Mouse (Mus musculus): ENCODE measurements around the gene Fbxw15. TPM values are rescaled to one million over a fixed set of nuclear protein-coding genes. Genes with fewer than 3 reads are reported as not detected.
"Not testable (repeated sequence)": the region's sequence is repeated elsewhere in the genome, so short reads cannot be mapped to it uniquely, and the experiment has no call there.

Fbxw15 gene
- 0.10 and 0.14 TPM in 2 replicates for polyA plus RNA-seq (2015; fragmentation: Nextera tagmentation; extraction: Ambion mirVana)

GRCm38 (mm10) chr9:109568162-109568561 lies at the start of gene Fbxw15:
TSS of gene Fbxw15 (minus strand) at chr9:109568262.
- not testable (repeated sequence) for H3K9me3 ChIP-seq; H3K9ac ChIP-seq; H3K4me1 ChIP-seq (replicated peaks); ATAC-seq (ENCODE audit: low FRiP score, low read depth); H3K4me2 ChIP-seq; H3K27ac ChIP-seq (replicated peaks); H3K36me3 ChIP-seq; H3K27me3 ChIP-seq; H3K4me3 ChIP-seq
- 91% methylated on average over 4 of the region's 4 CpGs for WGBS

GRCm38 (mm10) chr9:109606837-109607236 lies 38.8 kb upstream of the Fbxw15 start:
- 46% methylated on average over 5 of the region's 5 CpGs for WGBS
- ATAC-seq (ENCODE audit: low FRiP score, low read depth); H3K36me3 ChIP-seq; H3K27ac ChIP-seq (replicated peaks); H3K9ac ChIP-seq; H3K4me3 ChIP-seq; H3K4me2 ChIP-seq; H3K4me1 ChIP-seq (replicated peaks); H3K27me3 ChIP-seq; H3K9me3 ChIP-seq: not testable (repeated sequence)

GRCm38 (mm10) chr9:109602128-109602527 lies 34.1 kb upstream of the Fbxw15 start:
- H3K36me3 ChIP-seq; ATAC-seq (ENCODE audit: low FRiP score, low read depth); H3K4me3 ChIP-seq: not testable (repeated sequence)

GRCm38 (mm10) chr9:109597226-109597625 lies 29.2 kb upstream of the Fbxw15 start:
- no peak for ATAC-seq (ENCODE audit: low FRiP score, low read depth)
- Histone ChIP-seq H3K4me3 (no peak overlapping the region), H3K9ac (no peak overlapping the region), H3K9me3 (no peaks in the 10 kb centered on the region), H3K36me3 (no peaks in the 10 kb centered on the region), H3K4me1 (replicated peaks) (no peaks in the 10 kb centered on the region), H3K27ac (replicated peaks) (no peak overlapping the region), H3K27me3 (no peaks in the 10 kb centered on the region), H3K4me2 (no peak overlapping the region)

More at GRCm38 (mm10) chr9:109602128-109602527, 34.1 kb upstream of the Fbxw15 start:
- not testable (repeated sequence) for H3K27ac ChIP-seq (replicated peaks); H3K4me2 ChIP-seq; H3K9me3 ChIP-seq; H3K27me3 ChIP-seq; H3K9ac ChIP-seq; H3K4me1 ChIP-seq (replicated peaks)
- 64% methylated on average over 2 of the region's 2 CpGs for WGBS

- H3K4me1 ChIP-seq (replicated peaks): no peaks in the 10 kb centered on the region
- H3K27ac ChIP-seq (replicated peaks): no peak overlapping the region
- no peak overlapping the region for H3K4me3 ChIP-seq
- H3K36me3 ChIP-seq: no peaks in the 10 kb centered on the region
- 90% methylated on average over 2 of the region's 2 CpGs for WGBS
- no peak overlapping the region for H3K9ac ChIP-seq
- no peak for ATAC-seq (ENCODE audit: low FRiP score, low read depth)
- no peak overlapping the region for H3K4me2 ChIP-seq
- no peaks in the 10 kb centered on the region for H3K9me3 ChIP-seq
- no peaks in the 10 kb centered on the region for H3K27me3 ChIP-seq
Observed at GRCm38 (mm10) chr9:109594866-109595265, 26.8 kb upstream of the Fbxw15 start.

- no peak for ATAC-seq (ENCODE audit: low FRiP score, low read depth)
- Histone ChIP-seq H3K27me3 (no peaks in the 10 kb centered on the region), H3K4me2 (no peak overlapping the region), H3K9me3 (no peaks in the 10 kb centered on the region), H3K4me3 (no peak overlapping the region), H3K4me1 (replicated peaks) (no peaks in the 10 kb centered on the region), H3K36me3 (no peaks in the 10 kb centered on the region), H3K9ac (no peak overlapping the region), H3K27ac (replicated peaks) (no peak overlapping the region)
- 61% methylated on average over 1 of the region's 1 CpGs for WGBS
Observed at GRCm38 (mm10) chr9:109565546-109565945, 2.5 kb downstream of the Fbxw15 start.

GRCm38 (mm10) chr9:109562106-109562505 lies 6.0 kb downstream of the Fbxw15 start:
- H3K4me1 ChIP-seq (replicated peaks); H3K9me3 ChIP-seq; H3K27ac ChIP-seq (replicated peaks); H3K9ac ChIP-seq; H3K4me2 ChIP-seq; H3K4me3 ChIP-seq; H3K27me3 ChIP-seq; H3K36me3 ChIP-seq; ATAC-seq (ENCODE audit: low FRiP score, low read depth): not testable (repeated sequence)

- H3K9me3 ChIP-seq: no peaks in the 10 kb centered on the region
- no peak for ATAC-seq (ENCODE audit: low FRiP score, low read depth)
- WGBS: 86% methylated on average over 3 of the region's 3 CpGs
Observed at GRCm38 (mm10) chr9:109552483-109552882, 15.6 kb downstream of the Fbxw15 start.

GRCm38 (mm10) chr9:109549666-109550065 lies 18.4 kb downstream of the Fbxw15 start:
- ATAC-seq (ENCODE audit: low FRiP score, low read depth); H3K27me3 ChIP-seq; H3K4me2 ChIP-seq; H3K36me3 ChIP-seq; H3K9me3 ChIP-seq; H3K4me1 ChIP-seq (replicated peaks); H3K27ac ChIP-seq (replicated peaks); H3K4me3 ChIP-seq; H3K9ac ChIP-seq: not testable (repeated sequence)
- WGBS: 13% methylated on average over 2 of the region's 2 CpGs

More at GRCm38 (mm10) chr9:109552483-109552882, 15.6 kb downstream of the Fbxw15 start:
- no peaks in the 10 kb centered on the region for H3K27me3 ChIP-seq
- no peak overlapping the region for H3K27ac ChIP-seq (replicated peaks)
- H3K9ac ChIP-seq: no peak overlapping the region
- no peak overlapping the region for H3K4me3 ChIP-seq
- H3K4me2 ChIP-seq: no peak overlapping the region
- no peaks in the 10 kb centered on the region for H3K36me3 ChIP-seq
- no peaks in the 10 kb centered on the region for H3K4me1 ChIP-seq (replicated peaks)

GRCm38 (mm10) chr9:109523385-109524064 lies 44.5 kb downstream of the Fbxw15 start:
- Histone ChIP-seq H3K36me3 (no peaks in the 10 kb centered on the region), H3K4me3 (no peak overlapping the region), H3K27ac (replicated peaks) (no peak overlapping the region), H3K27me3 (no peaks in the 10 kb centered on the region), H3K9ac (no peak overlapping the region), H3K9me3 (no peaks in the 10 kb centered on the region), H3K4me1 (replicated peaks) (no peaks in the 10 kb centered on the region), H3K4me2 (no peak overlapping the region)
- 74% methylated on average over 5 of the region's 5 CpGs for WGBS
- no peak for ATAC-seq (ENCODE audit: low FRiP score, low read depth)

Other genes starting within 250 kb of the Fbxw15 start
- 0.12 TPM in 1 of 2 replicates, not detected in the other for gene Fbxw28, start 228.6 kb downstream of the Fbxw15 start, polyA plus RNA-seq (2015; fragmentation: Nextera tagmentation; extraction: Ambion mirVana)
- gene Fbxw22, start 164.0 kb downstream of the Fbxw15 start, polyA plus RNA-seq (2015; fragmentation: Nextera tagmentation; extraction: Ambion mirVana): not detected in 2 replicates
- gene Fbxw16, start 119.1 kb downstream of the Fbxw15 start, polyA plus RNA-seq (2015; fragmentation: Nextera tagmentation; extraction: Ambion mirVana): not detected in 2 replicates
- not detected in 2 replicates for gene Fbxw19, start 72.4 kb downstream of the Fbxw15 start, polyA plus RNA-seq (2015; fragmentation: Nextera tagmentation; extraction: Ambion mirVana)
- gene Fbxw24, start 57.8 kb upstream of the Fbxw15 start, polyA plus RNA-seq (2015; fragmentation: Nextera tagmentation; extraction: Ambion mirVana): 0.14 TPM in 1 of 2 replicates, not detected in the other
- not detected in 2 replicates for gene Fbxw25, start 96.4 kb upstream of the Fbxw15 start, polyA plus RNA-seq (2015; fragmentation: Nextera tagmentation; extraction: Ambion mirVana)
- 0.17 TPM in 1 of 2 replicates, not detected in the other for gene Fbxw18, start 134.4 kb upstream of the Fbxw15 start, polyA plus RNA-seq (2015; fragmentation: Nextera tagmentation; extraction: Ambion mirVana)
- not detected in 2 replicates for gene Fbxw26, start 177.8 kb upstream of the Fbxw15 start, polyA plus RNA-seq (2015; fragmentation: Nextera tagmentation; extraction: Ambion mirVana)
- gene Fbxw27, start 222.4 kb upstream of the Fbxw15 start, polyA plus RNA-seq (2015; fragmentation: Nextera tagmentation; extraction: Ambion mirVana): 0.41 TPM in 1 of 2 replicates, not detected in the other
- gene Spink8, start 244.0 kb upstream of the Fbxw15 start, polyA plus RNA-seq (2015; fragmentation: Nextera tagmentation; extraction: Ambion mirVana): 0.21 TPM in 1 of 2 replicates, not detected in the other